Mouse (Mus musculus) midbrain, embryonic 10.5 days (tissue): Measurements from ENCODE around the gene Trim23. TPM values are rescaled to one million over a fixed set of nuclear protein-coding genes. Genes with fewer than 3 reads are reported as not detected.
A peak's percentile ranks its signal among the peaks of the same experiment; 100 is the strongest.
"Not testable (repeated sequence)": the region's sequence is repeated elsewhere in the genome, so short reads cannot be mapped to it uniquely, and the experiment has no call there.

Experiments
- DNase-seq: peaks from one replicate; pipeline ENCODE4 v3.0.0-alpha.2; 2017; ENCODE audit warnings: low spot score
- H3K27ac ChIP-seq: fragments of 300-500 bp; sonication (generic); replicated peaks from 2 replicates; pipeline ENCODE4 v1.5.1; 2016; ENCODE audit warnings: mild to moderate bottlenecking
- H3K27me3 ChIP-seq: fragments of 300-500 bp; sonication (generic); 2 replicates; pipeline ENCODE4 v1.6.1; 2016; ENCODE audit warnings: low read depth, mild to moderate bottlenecking; ENCODE audit not compliant: poor library complexity, severe bottlenecking
- H3K36me3 ChIP-seq: fragments of 300-500 bp; sonication (generic); 2 replicates; pipeline ENCODE4 v1.6.1; 2016; ENCODE audit warnings: mild to moderate bottlenecking, moderate library complexity
- H3K4me1 ChIP-seq: fragments of 300-500 bp; sonication (generic); 2 replicates; pipeline ENCODE4 v1.6.1; 2016
- H3K4me3 ChIP-seq: fragments of 300-500 bp; sonication (generic); 2 replicates; pipeline ENCODE4 v1.5.1; 2016; ENCODE audit warnings: mild to moderate bottlenecking, moderate library complexity
- H3K9me3 ChIP-seq: fragments of 300-500 bp; sonication (generic); replicated peaks from 2 replicates; pipeline ENCODE4 v1.6.1; 2016; ENCODE audit warnings: mild to moderate bottlenecking
- WGBS: fragments of 180-500 bp; shearing (Covaris S2); methylation state at CpG from one replicate; pipeline ENCODE4 v1.1.7; 2016; 5-methylcytosine and 5-hydroxymethylcytosine counted together
- polyA plus RNA-seq: library from polyadenylated mRNA; unstranded; fragments of >200 nt; fragmentation: Nextera tagmentation; extraction: Ambion mirVana; gene quantifications from 2 replicates; pipeline ENCODE4 v1.2.1, GENCODE M21; 2016

Gene Trim23
- polyA plus RNA-seq, 1 experiment from 2014 or later, result 18.9 TPM

GRCm38 (mm10) chr13:104177796-104178649, 574 bp upstream of the Trim23 start, which contains the start of gene Trappc13:
Gene Trappc13 (minus strand): TSS chr13:104178469.
- Histone ChIP-seq H3K4me1 (peaks cover 27% of the 10 kb centered on the region), H3K36me3 (peaks cover 37% of the 10 kb centered on the region), H3K27ac (peak within 1 kb of the TSS; percentile 89), H3K27me3 (no peaks in the 10 kb centered on the region), H3K9me3 (no peaks in the 10 kb centered on the region), H3K4me3 (peak within 1 kb of the TSS; percentile 69)
- WGBS, result under 1% methylated on average over 32 of the region's 32 CpGs
- peak; percentile 87 for DNase-seq

DNA sequence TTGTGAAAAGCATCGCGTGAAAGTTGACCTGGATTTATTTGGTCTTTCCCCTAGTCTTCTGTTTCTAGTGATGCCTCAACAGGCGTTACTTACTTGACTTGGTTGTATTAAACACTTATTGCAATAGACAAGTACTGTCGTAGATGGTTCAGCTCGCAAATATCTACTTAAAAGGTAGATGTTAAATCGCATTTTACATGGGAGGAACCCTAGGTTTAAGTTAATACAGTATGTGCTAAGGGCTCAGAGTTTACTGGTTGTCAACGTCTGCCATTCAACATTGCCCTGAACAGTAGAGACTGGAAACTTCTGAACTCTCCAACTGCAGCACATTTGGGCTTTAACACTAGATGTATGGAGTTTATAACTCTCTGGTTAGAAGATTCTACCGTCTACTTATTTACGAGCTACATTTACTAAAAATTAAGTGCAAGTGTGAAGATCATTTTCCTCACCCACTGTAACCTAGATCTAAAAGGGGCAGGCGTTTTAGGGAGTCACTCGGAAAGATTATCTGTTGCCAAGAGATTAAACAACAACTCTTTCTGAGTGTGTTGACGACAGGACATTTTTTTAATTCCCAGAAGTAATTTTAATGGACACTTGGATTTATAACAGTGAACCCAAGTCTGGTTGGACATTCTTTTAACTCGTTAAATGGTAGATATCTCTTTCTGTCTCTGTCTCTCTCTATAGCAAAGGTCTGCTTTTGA, 735 bp downstream of the Trim23 start:
- Histone ChIP-seq H3K27me3 (no peaks in the 10 kb centered on the region), H3K36me3 (peaks cover 45% of the 10 kb centered on the region), H3K4me3 (peak overlapping the region; percentile 69), H3K4me1 (peaks cover 27% of the 10 kb centered on the region), H3K27ac (peak overlapping the region; percentile 89), H3K9me3 (no peaks in the 10 kb centered on the region)
- DNase-seq, result no peak
- 23% methylated on average over 13 of the region's 13 CpGs for WGBS

GRCm38 (mm10) chr13:104187357-104187756, 8.8 kb downstream of the Trim23 start:
- 89% methylated on average over 4 of the region's 4 CpGs for WGBS
- no peaks in the 10 kb centered on the region for H3K27me3 ChIP-seq
- H3K27ac ChIP-seq, result no peak overlapping the region
- H3K9me3 ChIP-seq, result no peaks in the 10 kb centered on the region
- no peaks in the 10 kb centered on the region for H3K4me1 ChIP-seq
- DNase-seq, result no peak
- no peak overlapping the region for H3K4me3 ChIP-seq
- peaks cover 87% of the 10 kb centered on the region for H3K36me3 ChIP-seq

DNA sequence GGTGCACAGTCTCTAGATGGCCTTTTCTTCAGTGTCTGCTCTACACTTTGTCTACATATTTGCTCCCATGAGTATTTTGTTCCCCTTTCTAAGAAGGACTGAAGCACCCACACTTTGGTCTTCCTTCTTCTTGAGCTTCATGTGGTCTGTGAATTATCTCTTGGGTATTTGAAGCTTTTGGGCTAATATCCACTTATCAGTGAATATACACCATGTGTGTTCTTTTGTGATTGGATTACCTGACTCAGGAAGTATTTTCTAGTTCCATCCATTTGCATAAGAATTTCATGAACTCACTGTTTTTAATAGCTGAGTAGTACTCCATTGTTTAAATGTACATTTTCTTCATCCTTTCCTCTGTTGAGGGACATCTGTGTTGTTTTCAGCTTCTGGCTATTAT, 17.3 kb downstream of the Trim23 start:
- peaks cover 71% of the 10 kb centered on the region for H3K36me3 ChIP-seq
- H3K27me3 ChIP-seq, H3K4me3 ChIP-seq, H3K4me1 ChIP-seq, H3K9me3 ChIP-seq, DNase-seq, H3K27ac ChIP-seq: not testable (repeated sequence)

GRCm38 (mm10) chr13:104204313-104204712, 25.7 kb downstream of the Trim23 start:
- Histone ChIP-seq H3K36me3 (peaks cover 67% of the 10 kb centered on the region), H3K4me3 (no peak overlapping the region), H3K4me1 (no peaks in the 10 kb centered on the region), H3K27me3 (no peaks in the 10 kb centered on the region), H3K9me3 (no peaks in the 10 kb centered on the region), H3K27ac (no peak overlapping the region)
- no peak for DNase-seq
- WGBS, result 71% methylated on average over 1 of the region's 1 CpGs

DNA sequence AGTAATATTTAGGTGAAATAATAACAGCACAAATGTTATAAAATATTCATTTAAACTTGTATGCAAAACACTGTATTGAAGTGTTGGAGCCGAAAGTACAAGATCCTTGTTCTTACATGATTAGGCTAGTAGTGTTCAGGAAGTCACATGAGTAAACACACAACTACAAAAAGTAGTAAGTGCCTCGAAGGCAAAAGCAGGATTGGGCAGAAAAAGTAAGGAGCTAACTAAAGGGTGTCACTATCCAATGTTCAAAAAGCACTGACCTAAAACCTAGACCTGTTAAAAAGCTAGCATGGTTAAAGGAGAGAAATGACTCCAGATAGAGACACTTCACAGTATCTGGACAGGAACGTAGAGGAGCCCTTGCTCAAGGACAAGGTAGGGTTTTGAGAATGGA, 48.9 kb downstream of the Trim23 start:
- Histone ChIP-seq H3K9me3 (no peaks in the 10 kb centered on the region), H3K4me3 (peak overlapping the region; percentile 81), H3K27ac (no peak overlapping the region), H3K27me3 (no peaks in the 10 kb centered on the region), H3K4me1 (peaks cover 28% of the 10 kb centered on the region), H3K36me3 (peaks cover 28% of the 10 kb centered on the region)
- DNase-seq, result no peak
- 76% methylated on average over 3 of the region's 3 CpGs for WGBS

DNA sequence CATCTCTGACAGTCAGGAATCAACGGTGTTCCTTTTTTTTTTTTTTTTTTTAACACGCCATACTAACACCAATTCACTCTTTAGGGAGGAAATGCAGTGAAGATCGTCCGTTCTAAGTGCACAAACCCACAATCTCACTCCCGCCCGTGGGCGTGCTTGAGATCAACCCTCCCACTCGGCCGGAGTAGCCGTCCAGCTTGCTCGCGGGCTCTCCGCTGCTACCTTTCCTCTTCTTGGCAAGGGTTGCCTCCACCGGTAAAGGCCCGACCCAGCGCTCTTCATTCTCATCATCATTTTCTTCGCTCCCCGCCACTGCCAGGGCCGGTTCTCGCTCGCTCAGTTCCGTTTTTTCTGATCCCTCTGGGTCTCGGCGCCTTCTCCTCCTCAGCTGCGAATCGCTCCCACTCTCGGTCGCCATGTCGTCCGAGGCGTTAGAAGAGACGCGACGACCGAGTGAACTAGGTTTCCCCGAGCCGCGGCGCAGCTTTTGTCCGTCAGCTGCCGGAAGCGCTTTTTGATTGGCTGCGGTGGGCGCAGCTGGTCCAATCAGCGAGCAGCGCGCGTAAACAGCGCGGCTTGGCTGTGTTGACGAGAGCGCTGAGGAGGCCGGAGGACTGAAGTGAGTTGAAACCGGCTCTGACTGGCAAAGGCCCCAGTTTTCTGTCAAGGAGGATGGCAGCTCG, 49.9 kb downstream of the Trim23 start, which contains the start of the genes Cenpk and Ppwd1:
Cenpk (plus strand) TSS at position 228 of the 683 bp plus-strand sequence.
Ppwd1 (minus strand) TSS at position 460 of the 683 bp plus-strand sequence.
- H3K27me3 ChIP-seq, result no peaks in the 10 kb centered on the region
- H3K27ac ChIP-seq, result peak within 1 kb of the TSS; percentile 95
- peaks cover 28% of the 10 kb centered on the region for H3K4me1 ChIP-seq
- peak within 1 kb of the TSS; percentile 81 for H3K4me3 ChIP-seq
- DNase-seq, result peak; percentile 97
- under 1% methylated on average over 55 of the region's 55 CpGs for WGBS
- peaks cover 28% of the 10 kb centered on the region for H3K36me3 ChIP-seq
- no peaks in the 10 kb centered on the region for H3K9me3 ChIP-seq

GRCm38 (mm10) chr13:104229181-104229580, 50.6 kb downstream of the Trim23 start:
- DNase-seq, result no peak
- peak overlapping the region; percentile 95 for H3K27ac ChIP-seq
- peaks cover 29% of the 10 kb centered on the region for H3K36me3 ChIP-seq
- no peaks in the 10 kb centered on the region for H3K9me3 ChIP-seq
- peaks cover 28% of the 10 kb centered on the region for H3K4me1 ChIP-seq
- 11% methylated on average over 15 of the region's 15 CpGs for WGBS
- no peaks in the 10 kb centered on the region for H3K27me3 ChIP-seq
- H3K4me3 ChIP-seq, result peak overlapping the region; percentile 81

Other genes with a start within 250 kb of the Trim23 start
- gene Nln, start 69.2 kb upstream of the Trim23 start, polyA plus RNA-seq, result 15.9 and 20.1 TPM in 2 replicates
- gene Sgtb, start 69.1 kb upstream of the Trim23 start, polyA plus RNA-seq, result 11.7 and 15.2 TPM in 2 replicates
- 81.4 and 87.7 TPM in 2 replicates for gene Trappc13, start 328 bp upstream of the Trim23 start, polyA plus RNA-seq
- gene Cenpk, start 49.8 kb downstream of the Trim23 start, polyA plus RNA-seq, result 78.7 and 89.8 TPM in 2 replicates
- gene Ppwd1, start 50.0 kb downstream of the Trim23 start, polyA plus RNA-seq, result 17.9 and 18.6 TPM in 2 replicates
- gene Adamts6, start 109.0 kb downstream of the Trim23 start, polyA plus RNA-seq, result 1.8 and 3.6 TPM in 2 replicates